Mouse (Mus musculus): ENCODE results near the gene Hfe. TPM values are rescaled to one million over a fixed set of nuclear protein-coding genes. Genes with fewer than 3 reads are reported as not detected.
A peak's percentile ranks its signal among the peaks of the same experiment; 100 is the strongest.
"Not testable (repeated sequence)": the region's sequence is repeated elsewhere in the genome, so short reads cannot be mapped to it uniquely, and the experiment has no call there.

Gene Hfe
- polyA plus RNA-seq, 1 experiment from 2014 or later = 27.7 TPM

DNA sequence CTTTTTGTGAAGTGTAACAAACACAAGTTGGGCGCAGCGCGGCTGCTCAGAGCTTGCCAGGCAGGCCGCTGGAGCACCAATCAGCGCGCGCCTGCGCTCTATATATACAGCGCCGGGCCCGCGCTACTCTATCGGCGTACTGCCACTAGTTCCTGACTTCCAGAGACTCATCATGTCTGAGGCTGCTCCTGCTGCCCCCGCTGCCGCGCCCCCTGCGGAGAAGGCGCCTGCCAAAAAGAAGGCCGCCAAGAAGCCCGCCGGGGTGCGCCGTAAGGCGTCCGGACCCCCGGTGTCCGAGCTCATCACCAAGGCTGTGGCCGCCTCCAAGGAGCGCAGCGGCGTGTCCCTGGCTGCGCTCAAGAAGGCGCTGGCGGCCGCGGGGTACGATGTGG, 28.0 kb upstream of the Hfe start, which contains the start of gene Hist1h1c:
Hist1h1c (plus strand) TSS at position 132 of the 392 bp plus-strand sequence.
- no peaks in the 10 kb centered on the region for H3K79me2 ChIP-seq (ENCODE audit: inconsistent target)
- 1% methylated on average over 16 of the region's 38 CpGs for WGBS (ENCODE audit: missing documents)

GRCm38 (mm10) chr13:23738041-23738440, 27.4 kb upstream of the Hfe start:
- H3K79me2 ChIP-seq (ENCODE audit: inconsistent target) = no peaks in the 10 kb centered on the region
- no peak overlapping the region for H3K4me3 ChIP-seq (ENCODE audit: inconsistent target)
- peak overlapping the region; percentile 78 for H3K27ac ChIP-seq
- WGBS (ENCODE audit: missing documents) = 34% methylated on average over 4 of the region's 4 CpGs
- no peaks in the 10 kb centered on the region for H3K36me3 ChIP-seq (ENCODE audit: inconsistent target)

More for the DNA sequence above, 28.0 kb upstream of the Hfe start, which contains the start of gene Hist1h1c:
- no peaks in the 10 kb centered on the region for H3K36me3 ChIP-seq (ENCODE audit: inconsistent target)
- H3K27ac ChIP-seq = peak within 1 kb of the TSS; percentile 90
- peak within 1 kb of the TSS; percentile 60 for H3K4me3 ChIP-seq (ENCODE audit: inconsistent target)

- no peaks in the 10 kb centered on the region for H3K36me3 ChIP-seq (ENCODE audit: inconsistent target)
- H3K27ac ChIP-seq = no peak overlapping the region
- H3K79me2 ChIP-seq (ENCODE audit: inconsistent target) = no peaks in the 10 kb centered on the region
- WGBS (ENCODE audit: missing documents) = 98% methylated on average over 5 of the region's 5 CpGs
- H3K4me3 ChIP-seq (ENCODE audit: inconsistent target) = no peak overlapping the region
Observed at GRCm38 (mm10) chr13:23737091-23737490, 26.4 kb upstream of the Hfe start.

DNA sequence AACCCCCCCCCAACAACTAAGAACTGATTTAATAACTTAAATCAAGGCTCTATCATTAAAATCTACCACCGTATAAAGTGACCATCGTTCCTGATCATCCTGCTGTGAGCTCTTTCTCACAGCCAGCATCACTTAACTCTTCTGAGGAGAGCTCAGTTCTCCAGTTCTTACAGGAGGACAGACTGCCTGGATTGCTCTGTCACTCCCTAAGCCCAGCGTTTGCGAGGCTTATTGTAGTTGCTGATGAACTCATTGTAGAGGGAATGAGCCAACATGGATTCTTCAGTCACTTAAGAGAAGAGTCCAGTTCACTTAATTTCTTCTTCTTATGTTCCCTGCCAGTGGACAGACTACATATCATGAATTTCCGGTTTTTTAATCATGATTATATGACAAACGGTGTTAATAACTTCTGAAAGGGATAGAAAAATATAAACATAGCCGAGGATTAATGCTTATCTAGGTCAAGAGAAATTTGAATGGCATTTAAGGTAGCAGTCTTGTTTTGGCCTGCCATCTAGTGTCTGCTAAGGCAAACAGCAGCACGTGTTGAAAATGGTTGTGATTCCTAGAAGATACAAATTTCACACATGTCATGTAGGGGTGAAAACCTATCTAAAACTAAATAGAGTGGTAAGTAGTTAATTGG, 21.6 kb upstream of the Hfe start:
- H3K27ac ChIP-seq = no peak overlapping the region
- no peaks in the 10 kb centered on the region for H3K36me3 ChIP-seq (ENCODE audit: inconsistent target)
- H3K4me3 ChIP-seq (ENCODE audit: inconsistent target) = no peak overlapping the region
- WGBS (ENCODE audit: missing documents) = 26% methylated on average over 8 of the region's 8 CpGs
- H3K79me2 ChIP-seq (ENCODE audit: inconsistent target) = no peaks in the 10 kb centered on the region

DNA sequence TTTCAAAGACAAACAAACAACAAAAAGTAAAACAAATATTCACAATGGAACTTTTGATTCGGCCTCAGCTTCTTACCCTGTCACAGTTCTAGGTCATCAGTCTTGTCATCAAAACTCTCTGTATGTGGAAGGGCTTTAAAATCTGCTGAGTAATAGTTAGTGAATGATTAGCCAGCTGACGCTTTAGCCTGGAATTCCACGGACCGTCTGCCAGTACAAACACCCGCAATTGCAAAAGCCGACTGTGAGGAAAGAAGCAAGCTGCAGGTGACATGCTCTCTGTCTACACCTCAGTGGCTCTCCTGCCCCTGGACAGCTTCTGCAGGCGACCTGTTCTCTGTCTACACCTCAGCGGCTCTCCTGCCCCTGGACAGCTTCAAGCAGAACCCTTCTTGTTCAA, 19.8 kb upstream of the Hfe start:
- H3K4me3 ChIP-seq (ENCODE audit: inconsistent target) = no peak overlapping the region
- WGBS (ENCODE audit: missing documents) = 63% methylated on average over 8 of the region's 8 CpGs
- H3K27ac ChIP-seq = no peak overlapping the region
- no peaks in the 10 kb centered on the region for H3K79me2 ChIP-seq (ENCODE audit: inconsistent target)
- no peaks in the 10 kb centered on the region for H3K36me3 ChIP-seq (ENCODE audit: inconsistent target)

DNA sequence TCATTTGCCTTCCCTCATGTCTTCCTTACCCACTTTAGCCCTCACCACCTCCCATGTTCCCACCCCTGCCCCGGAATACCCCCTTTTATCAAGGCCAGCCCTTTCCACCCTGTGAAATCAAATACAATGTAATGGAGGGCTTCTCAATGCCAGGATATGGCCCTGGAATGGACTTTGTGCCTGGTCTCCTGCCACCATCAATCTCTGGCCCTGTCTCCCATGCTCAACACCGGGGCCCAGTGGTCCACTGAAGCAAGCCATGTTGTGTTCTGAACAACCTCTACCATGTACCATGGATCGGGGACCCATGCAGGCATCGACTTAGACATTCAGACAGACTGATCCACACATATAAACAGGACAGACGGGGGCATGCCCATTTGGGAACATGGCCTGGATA, 19.1 kb upstream of the Hfe start:
- Histone ChIP-seq H3K79me2 (ENCODE audit: inconsistent target) (no peaks in the 10 kb centered on the region), H3K27ac (peak overlapping the region; percentile 38), H3K36me3 (ENCODE audit: inconsistent target) (no peaks in the 10 kb centered on the region), H3K4me3 (ENCODE audit: inconsistent target) (no peak overlapping the region)
- WGBS (ENCODE audit: missing documents) = 96% methylated on average over 5 of the region's 5 CpGs

GRCm38 (mm10) chr13:23729192-23729525, 18.5 kb upstream of the Hfe start:
- no peaks in the 10 kb centered on the region for H3K36me3 ChIP-seq (ENCODE audit: inconsistent target)
- 13% methylated on average over 9 of the region's 9 CpGs for WGBS (ENCODE audit: missing documents)
- peak overlapping the region; percentile 38 for H3K27ac ChIP-seq
- no peaks in the 10 kb centered on the region for H3K79me2 ChIP-seq (ENCODE audit: inconsistent target)
- no peak overlapping the region for H3K4me3 ChIP-seq (ENCODE audit: inconsistent target)

DNA sequence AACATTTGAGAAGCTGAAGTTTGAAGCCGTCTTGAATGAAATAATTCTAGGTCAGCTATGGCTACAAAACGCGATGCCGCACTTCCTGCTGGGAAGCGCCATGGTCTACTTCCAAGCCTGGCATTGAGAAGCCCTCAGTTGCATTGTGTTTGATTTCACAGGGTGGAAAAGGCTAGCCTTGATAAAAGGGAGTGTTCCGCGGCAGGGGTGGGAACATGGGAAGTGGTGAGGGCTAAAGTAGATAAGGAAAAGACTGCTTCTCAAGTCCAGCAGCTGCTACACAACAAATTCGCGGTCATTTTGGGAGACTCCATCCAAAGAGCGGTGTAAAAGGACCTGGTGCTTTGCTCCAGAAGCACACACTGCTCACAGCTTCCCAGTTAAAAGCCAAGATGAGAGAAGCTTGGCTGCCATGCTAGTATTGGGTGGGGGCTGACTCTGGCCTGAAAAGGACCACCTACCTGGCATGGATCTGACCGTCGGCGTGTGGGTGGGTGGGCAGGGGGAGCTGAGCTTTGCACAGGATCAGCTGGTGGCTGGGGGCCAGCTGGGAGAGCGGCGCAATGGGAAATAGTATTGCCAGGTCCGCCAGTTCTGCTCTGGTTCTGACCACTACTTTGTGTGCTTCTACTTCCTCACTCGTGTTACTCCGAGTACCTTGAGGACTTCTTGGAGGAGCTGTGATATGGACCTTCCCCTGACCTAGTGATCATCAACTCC, 18.0 kb upstream of the Hfe start:
- Histone ChIP-seq H3K27ac (peak overlapping the region; percentile 38), H3K4me3 (ENCODE audit: inconsistent target) (no peak overlapping the region), H3K36me3 (ENCODE audit: inconsistent target) (no peaks in the 10 kb centered on the region), H3K79me2 (ENCODE audit: inconsistent target) (no peaks in the 10 kb centered on the region)
- WGBS (ENCODE audit: missing documents) = 55% methylated on average over 15 of the region's 18 CpGs

- no CpG with 5 or more reads among the region's 1 CpGs for WGBS (ENCODE audit: missing documents)
- no peaks in the 10 kb centered on the region for H3K79me2 ChIP-seq (ENCODE audit: inconsistent target)
- H3K4me3 ChIP-seq (ENCODE audit: inconsistent target) = no peak overlapping the region
- H3K36me3 ChIP-seq (ENCODE audit: inconsistent target) = no peaks in the 10 kb centered on the region
- H3K27ac ChIP-seq = no peak overlapping the region
Observed at GRCm38 (mm10) chr13:23725213-23725612, 14.6 kb upstream of the Hfe start.

- Histone ChIP-seq H3K27ac (no peak overlapping the region), H3K4me3 (ENCODE audit: inconsistent target) (no peak overlapping the region), H3K79me2 (ENCODE audit: inconsistent target) (no peaks in the 10 kb centered on the region), H3K36me3 (ENCODE audit: inconsistent target) (no peaks in the 10 kb centered on the region)
- WGBS (ENCODE audit: missing documents) = 97% methylated on average over 4 of the region's 4 CpGs
Observed at GRCm38 (mm10) chr13:23724239-23724638, 13.6 kb upstream of the Hfe start.

GRCm38 (mm10) chr13:23717593-23718245, 7.1 kb upstream of the Hfe start:
- WGBS (ENCODE audit: missing documents) = 16% methylated on average over 2 of the region's 2 CpGs

GRCm38 (mm10) chr13:23717176-23717575, 6.5 kb upstream of the Hfe start:
- WGBS (ENCODE audit: missing documents) = 59% methylated on average over 11 of the region's 11 CpGs
- H3K36me3 ChIP-seq (ENCODE audit: inconsistent target) = no peaks in the 10 kb centered on the region
- H3K27ac ChIP-seq = peak overlapping the region; percentile 52
- H3K4me3 ChIP-seq (ENCODE audit: inconsistent target) = no peak overlapping the region
- no peaks in the 10 kb centered on the region for H3K79me2 ChIP-seq (ENCODE audit: inconsistent target)

More at GRCm38 (mm10) chr13:23717593-23718245, 7.1 kb upstream of the Hfe start:
- H3K36me3 ChIP-seq (ENCODE audit: inconsistent target); H3K4me3 ChIP-seq (ENCODE audit: inconsistent target); H3K79me2 ChIP-seq (ENCODE audit: inconsistent target): not testable (repeated sequence)
- peak overlapping the region; percentile 52 for H3K27ac ChIP-seq

DNA sequence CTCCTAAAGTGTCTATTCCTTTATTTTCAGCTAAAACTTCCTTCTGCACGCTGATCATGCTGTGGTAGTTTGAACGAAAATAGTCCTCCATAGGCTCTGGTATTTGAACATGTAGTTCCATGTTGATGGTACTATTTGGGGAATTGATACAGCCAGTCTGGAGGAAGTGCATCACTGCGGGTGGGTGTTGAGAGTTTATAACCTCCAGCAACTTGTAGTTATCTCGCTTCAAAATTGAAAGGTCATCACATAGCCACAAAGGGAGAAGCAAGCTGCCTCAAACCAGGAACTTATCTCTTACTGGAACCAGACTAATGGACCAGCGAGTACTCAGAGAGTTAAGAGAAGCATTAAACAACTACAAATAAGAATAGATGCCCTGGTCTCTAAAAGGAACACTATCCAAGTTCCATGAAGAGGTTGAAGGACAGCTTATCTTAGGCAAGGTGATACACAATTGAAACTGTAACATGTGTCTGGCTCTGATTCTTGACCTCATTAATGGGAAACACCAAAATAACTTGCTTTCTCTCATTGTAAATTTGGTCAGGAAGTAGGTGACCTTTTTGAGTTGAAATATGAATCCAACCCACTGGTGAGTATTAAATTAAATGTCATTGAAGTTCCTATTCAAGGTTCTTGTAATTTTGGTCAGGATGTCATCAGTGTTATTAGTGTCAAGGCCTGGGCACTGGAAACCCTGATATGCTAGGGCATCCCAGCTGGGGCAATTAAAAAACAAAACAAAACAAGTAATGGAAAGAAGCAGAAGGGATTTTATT, 5.8 kb upstream of the Hfe start:
- Histone ChIP-seq H3K79me2 (ENCODE audit: inconsistent target) (no peaks in the 10 kb centered on the region), H3K36me3 (ENCODE audit: inconsistent target) (no peaks in the 10 kb centered on the region), H3K27ac (no peak overlapping the region; the same call in 1 of the 2 replicates), H3K4me3 (ENCODE audit: inconsistent target) (no peak overlapping the region)
- WGBS (ENCODE audit: missing documents) = 25% methylated on average over 5 of the region's 5 CpGs

DNA sequence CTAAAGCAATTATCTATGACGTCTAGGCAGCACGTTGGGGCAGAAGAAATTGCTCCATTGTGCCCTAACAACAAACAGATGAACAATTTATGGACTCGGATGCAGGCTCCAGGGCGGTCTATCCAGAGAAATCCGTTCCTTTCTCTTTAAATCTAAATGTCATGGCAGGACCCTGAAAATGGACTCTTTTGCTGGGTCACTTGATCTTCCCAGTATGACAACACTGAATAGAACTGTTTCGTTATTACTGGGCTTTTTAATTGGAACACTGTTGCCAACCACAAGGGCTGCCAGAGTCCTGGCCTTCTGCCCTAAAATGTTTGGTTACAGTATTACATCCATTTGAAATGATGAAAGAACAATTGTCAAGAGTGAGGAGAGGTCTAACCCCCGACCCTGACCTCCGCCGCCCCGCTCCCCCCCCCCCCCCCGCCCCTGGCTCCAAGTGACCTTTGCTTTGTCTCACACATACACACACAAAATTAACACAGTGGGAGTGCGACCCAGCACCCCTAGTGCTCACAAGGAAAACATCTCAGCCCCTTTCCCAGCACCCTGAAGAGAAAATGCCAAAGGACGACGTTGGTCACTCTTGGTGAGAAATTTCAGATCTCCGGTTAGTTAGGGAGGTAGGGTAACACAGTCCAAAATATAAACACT, 810 bp downstream of the Hfe start:
- Histone ChIP-seq H3K79me2 (ENCODE audit: inconsistent target) (peaks cover 5% of the 10 kb centered on the region; the same call in 1 of the 2 replicates), H3K4me3 (ENCODE audit: inconsistent target) (peak overlapping the region; percentile 51), H3K27ac (peak overlapping the region; percentile 64), H3K36me3 (ENCODE audit: inconsistent target) (peaks cover 10% of the 10 kb centered on the region; the same call in 1 of the 2 replicates)
- 39% methylated on average over 13 of the region's 15 CpGs for WGBS (ENCODE audit: missing documents)
